Mouse (Mus musculus) cerebellum, adult (tissue): ENCODE results near the gene Ssh1.

Experiments used
- ATAC-seq: cut with Nextera tagmentation; 2 replicates; pipeline ENCODE4 v1.9.2; 2017; ENCODE audit warnings: mild to moderate bottlenecking, moderate library complexity, mixed read lengths; ENCODE audit not compliant: insufficient number of reproducible peaks, low FRiP score, low TSS enrichment

The Ssh1 gene

DNA sequence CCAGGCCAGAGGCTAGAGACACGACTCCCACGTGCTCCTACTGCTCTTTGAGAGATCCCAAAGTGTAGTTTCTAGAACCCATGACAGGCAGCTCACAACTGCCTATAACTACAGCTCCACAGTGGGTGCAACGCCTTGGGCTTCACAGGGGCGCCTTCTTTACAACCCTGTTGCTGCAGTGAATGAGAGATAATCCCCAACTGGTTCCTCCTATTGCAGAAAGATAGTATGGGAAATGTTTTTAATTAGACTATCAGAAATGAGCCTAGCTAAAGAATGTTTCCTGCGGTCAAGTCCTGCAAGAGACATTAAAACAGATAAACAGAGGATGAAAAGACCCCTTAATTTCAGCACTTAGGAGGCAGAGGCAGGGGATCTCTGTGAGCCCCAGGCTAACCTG is 90.7 kb downstream of the Ssh1 start:
- ATAC-seq: no peak

DNA sequence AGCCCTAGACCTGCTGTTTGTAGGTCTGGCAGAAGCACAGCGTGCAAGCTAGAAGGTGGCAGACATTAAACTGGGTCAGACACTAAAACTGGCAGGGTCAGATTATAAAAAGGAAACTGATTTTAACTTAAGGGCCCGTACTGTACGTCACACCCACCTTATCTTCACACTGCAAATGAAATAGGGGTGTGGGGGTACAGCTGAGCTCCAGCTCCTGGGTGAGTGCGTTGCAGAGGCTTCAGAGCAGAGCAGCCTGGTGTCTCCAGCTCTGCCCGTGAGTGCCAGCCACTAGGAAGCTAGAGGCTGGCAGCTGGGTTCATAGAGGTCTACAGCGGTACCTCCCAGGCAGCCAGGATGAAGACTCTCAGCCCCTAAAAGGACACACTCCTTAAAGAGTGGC is 91.7 kb downstream of the Ssh1 start:
- no peak for ATAC-seq

DNA sequence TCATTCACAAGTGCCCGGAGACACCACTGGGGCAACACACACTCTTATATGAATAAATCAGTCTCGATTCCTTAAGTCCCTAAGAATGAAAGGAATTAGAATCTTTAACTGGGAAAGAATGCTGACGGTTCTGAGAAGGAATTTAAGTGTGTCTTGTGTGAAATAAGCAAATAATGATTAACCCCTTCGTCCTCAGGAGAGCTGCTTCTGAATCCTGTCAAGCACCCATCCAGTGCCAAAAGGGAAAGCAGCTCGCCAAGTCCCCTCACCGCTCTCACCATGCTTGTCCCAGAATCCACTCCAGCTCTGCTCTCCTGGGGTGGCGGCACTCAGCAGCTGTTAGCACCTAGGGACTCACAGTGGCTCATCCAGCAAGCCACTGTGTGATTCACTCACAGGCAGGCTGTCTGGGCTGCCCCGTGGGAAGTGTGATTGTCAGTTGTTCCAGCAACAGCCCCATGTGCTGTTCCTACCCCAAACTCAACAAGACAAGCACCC is 92.6 kb downstream of the Ssh1 start:
- no peak for ATAC-seq

DNA sequence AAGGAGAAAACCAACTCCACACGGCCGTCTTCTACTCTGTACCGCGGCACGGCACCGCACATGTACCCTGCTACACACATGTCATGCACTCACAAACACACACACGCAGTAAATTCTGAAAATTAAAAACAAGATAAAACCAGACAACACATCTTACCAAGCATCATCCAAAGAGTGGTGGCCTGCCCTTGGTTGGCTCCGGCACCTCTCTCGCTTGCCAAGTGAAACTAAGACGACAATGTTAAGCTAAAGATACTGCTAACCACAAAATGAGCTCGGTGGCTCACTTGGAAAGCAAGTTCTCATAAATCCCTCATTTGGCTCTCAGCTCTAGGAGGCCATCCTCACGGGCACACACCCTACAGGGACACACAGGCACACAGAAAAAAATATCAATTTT is 94.2 kb downstream of the Ssh1 start:
- no peak for ATAC-seq

DNA sequence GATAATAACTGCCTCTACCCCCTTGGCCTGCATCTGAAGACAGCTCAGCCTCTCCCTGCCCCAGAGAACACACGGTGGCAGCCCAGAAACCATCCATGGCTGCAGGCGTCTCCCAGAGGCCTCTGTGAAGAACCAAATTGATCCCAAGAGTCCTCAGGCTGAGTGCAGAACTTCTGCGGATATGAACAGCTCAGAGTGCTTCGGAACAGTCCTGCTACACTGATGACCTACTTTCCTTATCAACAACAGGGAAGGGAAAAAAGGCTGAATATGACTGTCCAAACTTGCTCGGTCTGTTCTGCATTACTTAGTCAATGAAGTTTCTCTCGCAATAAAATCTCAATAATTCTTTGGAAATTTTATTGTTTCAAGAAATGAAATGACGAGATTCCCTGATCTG is 101.7 kb downstream of the Ssh1 start:
- ATAC-seq: no peak

DNA sequence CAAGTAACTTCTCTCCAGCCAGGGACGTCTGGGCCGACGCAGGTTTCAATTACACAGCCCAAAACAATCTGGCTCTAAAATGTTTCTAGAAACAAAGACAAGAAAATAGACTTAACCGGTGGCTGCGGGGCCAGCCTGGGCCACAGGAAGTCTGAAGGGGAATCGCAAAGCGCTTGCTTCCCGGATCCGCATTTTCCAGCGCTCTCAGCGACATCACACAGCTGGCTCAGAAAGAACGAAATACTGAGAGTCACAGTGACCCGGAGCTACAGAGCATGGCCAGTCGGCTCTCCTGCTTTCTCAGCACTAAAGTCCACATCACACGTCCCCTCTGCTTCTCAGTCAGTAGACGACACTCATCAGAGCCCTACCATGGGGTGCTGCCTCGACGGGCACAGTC is 102.8 kb downstream of the Ssh1 start:
- no peak for ATAC-seq

DNA sequence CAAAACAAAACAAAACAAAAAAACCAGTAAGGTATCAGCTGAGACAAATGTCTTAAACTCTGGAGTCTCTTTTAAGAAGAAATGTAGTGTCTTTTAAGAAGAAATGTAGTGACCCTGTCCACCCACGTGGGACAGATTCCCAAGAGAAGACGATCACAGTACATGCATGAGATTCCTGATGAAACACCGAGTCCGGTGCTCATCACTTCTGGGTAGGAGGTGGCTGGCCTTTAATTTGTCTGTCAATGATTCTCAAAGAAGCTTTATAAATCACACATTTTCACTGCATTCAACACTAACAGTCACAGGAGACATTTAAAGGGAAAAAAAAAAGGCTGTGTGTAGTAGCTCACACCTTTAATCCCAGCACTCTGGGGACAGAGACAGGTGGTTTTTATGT is 103.8 kb downstream of the Ssh1 start:
- no peak for ATAC-seq

DNA sequence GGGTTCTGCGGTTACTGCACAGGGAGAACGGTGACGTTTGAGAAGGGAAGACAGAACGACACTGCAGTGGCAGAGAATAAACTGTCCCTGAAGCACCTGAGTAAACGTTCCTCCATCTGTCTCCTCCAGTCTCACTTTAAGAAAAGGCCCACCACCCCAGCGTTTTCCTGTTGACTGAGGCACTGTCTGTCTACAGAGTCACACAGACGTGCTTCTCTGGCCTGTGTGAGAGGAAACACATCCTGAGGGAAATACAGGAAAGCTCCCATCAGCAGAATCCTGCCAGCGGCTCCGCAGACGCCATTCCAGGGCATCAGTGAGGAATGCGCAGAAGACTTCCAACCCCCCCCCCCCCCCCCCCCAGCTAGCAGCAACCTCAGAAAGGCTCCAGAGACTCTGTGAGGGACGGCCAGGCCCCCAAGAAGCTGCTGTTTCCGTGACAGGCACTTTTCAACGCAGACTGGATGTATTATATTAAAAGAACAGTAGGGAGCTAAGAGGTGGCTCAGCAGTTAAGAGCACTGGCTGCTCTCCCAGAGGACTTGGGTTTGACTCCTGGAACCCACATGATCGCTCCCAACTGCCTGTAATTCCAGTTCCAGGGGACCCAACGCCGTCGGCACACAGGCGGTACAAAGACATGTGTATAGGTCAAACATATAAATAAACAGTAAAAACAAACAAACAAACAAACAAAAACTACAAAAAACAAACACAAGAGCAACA is 104.3 kb downstream of the Ssh1 start:
- no peak for ATAC-seq

DNA sequence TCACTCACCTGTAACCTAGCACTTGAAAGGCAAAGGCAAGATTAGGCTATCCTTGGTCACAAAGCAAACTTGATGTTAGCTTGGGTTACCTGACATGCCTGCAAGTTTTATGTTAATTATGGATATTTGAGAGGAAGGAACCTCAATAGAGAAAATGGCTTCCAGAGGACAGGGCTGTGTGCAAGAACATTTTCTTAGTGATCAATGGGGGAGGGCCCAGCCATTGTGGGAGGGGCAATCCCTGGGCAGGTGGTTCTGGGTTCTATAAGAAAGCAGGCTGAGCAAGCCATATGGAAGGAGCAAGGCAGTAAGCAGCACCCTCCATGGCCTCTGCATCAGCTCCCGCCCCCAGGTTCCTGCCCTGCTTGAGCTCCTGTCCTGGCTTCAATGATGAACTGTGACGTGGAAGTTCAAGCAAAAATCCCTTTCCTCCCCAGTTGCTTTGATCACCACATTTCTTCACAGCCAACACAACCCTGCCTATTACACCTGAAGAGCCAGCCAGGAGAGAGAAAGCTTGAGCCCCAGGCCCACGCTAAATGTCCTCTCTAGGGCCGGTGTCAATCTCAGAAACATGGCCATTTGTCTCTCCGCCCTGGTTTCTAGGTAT is 105.4 kb downstream of the Ssh1 start:
- no peak for ATAC-seq

DNA sequence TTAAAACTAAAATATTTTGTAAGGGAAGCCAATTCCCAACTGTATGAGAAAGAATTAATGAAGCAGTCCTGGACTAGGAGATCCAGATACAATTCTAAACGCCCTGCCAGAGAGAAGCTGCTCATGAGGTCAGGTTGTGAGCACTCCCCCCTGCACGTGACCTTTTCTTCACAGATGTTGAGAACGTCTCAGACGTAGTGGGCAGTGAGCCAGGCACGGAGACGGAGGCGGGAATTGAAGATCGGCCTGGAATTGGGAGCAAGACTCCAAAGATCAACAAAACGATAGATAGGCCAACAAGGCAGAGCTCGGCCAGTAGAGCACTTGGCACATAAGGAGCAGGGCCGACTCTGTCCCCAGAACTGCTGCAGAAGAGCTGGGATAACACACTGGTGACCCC is 106.6 kb downstream of the Ssh1 start:
- no peak for ATAC-seq
